Mouse (Mus musculus) kidney, postnatal 14 days (tissue): ENCODE results near the gene Btbd8.
A peak's percentile ranks its signal among the peaks of the same experiment; 100 is the strongest.

ENCODE experiments used
- DNase-seq: peaks from one replicate; pipeline ENCODE4 v3.0.0; 2022; ENCODE audit warnings: mixed read lengths

The Btbd8 gene

DNA sequence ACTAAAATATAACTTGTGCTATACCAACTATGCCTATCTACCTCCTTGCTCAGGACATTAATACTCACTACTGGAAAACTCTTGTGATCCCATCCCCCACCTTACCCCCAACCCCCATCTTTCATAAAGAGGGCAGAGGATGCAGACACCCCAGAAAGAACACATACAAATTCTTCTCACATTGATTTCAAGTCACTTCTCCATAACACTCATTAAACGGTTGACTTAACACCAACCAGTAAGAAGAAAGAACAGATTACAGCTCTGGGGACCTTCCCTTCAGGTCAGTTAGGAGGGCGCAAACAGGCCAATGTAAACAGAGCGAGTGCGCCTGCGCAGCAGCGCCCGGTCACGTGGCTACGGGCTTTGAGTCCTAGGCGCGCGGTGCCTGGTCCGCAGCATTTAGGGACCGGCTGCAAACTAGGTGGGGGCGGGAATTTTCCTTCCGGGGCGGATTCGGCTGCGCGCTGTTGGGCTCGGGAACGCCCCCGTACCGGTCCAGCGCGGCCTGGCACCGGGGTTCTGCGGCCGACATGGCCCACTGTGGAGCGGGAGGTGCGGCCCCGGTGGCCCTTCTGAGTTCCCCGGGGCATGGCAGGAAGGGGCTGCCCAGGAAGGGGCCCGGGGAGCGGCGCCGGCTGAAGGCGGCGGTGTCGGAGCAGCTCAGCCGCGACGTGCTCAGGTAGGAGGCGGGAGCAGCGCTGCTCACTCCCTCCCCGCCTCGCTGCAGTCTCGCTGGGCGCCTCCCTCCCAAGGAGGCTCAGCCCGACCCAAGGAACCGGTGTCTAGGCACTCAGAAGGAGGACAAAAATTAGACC is at the start of gene Btbd8:
TSS of gene Btbd8 (plus strand) at position 534 of the 818 bp plus-strand sequence.
- peak; percentile 96 for DNase-seq

DNA sequence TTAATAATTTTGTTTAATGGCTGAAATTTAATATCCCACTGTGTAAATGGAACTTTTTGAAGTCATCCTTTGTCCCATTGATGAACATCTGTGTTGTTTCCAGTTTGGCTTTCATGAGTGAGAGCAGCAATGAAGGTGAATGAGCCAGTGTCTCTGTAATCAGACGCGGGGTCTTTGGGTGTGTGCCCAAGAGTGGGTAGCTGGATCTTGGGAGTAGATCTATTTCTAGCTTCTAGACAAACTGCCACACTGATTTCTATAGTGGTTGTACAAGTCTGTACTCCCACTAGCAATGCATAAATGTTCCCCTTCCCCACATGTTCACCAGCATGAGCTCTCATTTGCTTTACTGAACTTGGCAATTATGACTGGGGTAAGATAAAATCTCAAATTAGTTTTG is 48.4 kb upstream of the Btbd8 start:
- no peak for DNase-seq

DNA sequence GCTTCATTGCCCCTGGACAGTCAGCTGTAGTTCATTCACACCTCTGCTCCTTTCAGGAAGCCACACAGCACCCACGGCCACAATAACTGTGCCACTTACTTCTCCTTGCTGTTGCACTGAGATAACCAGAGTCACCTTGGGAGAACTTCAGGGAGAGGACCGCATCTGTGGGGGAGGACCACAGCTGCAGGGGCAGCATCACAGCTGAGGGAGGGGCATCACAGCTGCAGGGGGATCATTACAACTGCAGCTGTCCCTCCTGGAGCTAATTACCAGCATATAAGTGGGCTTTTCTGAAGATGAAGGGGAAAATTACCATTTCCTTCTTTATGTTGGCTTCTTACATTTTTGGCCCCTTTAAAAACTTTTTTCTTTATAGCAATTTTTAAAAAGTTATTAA is 43.4 kb upstream of the Btbd8 start:
- no peak for DNase-seq

DNA sequence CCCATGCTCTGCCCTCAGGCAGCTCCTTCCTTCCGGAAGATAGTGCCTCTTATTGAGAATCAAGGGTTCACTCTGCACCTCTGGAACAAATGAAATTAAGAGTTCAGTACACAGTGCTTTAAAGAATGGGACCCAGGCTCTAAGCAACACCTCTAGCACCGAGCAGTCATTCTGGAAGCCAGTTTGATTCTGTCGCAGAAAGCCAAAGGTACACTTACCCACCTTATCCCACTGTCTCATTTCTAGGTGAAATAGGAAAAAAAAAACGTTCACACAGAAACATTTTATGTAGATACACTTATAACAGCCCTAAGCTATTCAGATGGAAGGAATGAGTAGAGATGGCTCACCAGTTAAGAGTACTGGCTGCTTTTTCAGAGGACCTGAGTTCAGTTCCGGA is 35.4 kb upstream of the Btbd8 start, which contains the start of gene Ephx4:
TSS of gene Ephx4 (plus strand) at position 301 of the 400 bp plus-strand sequence.
- no peak for DNase-seq

DNA sequence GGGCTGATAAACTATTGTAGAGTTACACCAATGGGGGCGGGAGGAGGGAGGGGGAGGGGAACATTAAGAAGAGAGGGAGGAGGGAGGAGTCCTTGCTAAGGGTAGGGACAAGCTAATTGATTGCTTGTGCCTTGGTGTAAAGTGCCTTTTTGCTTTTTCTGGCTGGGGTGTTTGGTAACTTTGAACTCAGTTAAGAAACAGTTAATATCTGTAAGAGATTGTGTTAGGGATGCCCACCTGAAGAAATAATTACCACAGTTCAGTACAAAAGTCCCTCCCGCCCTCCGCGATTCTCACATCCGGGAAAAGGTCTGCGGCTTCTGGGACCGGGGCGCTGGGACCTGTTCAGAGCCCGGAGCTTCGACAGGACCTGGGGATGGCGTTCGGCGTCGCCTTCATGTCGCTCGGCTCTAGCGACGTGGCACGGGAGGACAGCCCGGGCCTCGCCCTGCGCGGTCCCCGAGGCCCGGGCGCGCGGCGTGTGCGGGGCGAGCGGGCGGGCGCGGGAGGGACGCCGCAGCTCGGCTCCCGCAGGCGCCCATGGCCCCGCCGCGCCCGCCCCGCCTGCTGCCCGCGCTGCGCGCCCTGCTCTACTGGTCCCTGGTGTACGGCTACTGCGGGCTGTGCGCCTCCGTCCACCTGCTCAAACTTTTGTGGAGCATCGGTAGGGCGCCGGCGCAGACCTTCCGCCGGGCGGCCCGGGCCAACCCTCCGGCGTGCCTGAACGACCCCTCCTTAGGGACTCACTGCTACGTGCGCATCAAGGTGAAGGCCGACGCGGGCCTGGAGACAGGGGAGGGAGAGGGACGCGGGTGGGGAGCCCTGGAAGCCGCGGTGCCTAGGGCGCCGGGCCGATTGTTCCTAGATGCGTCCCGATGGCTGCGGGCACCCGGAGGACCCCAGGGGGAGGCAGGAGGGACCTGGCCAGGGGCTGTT is 34.5 kb upstream of the Btbd8 start:
- peak; percentile 15 for DNase-seq

DNA sequence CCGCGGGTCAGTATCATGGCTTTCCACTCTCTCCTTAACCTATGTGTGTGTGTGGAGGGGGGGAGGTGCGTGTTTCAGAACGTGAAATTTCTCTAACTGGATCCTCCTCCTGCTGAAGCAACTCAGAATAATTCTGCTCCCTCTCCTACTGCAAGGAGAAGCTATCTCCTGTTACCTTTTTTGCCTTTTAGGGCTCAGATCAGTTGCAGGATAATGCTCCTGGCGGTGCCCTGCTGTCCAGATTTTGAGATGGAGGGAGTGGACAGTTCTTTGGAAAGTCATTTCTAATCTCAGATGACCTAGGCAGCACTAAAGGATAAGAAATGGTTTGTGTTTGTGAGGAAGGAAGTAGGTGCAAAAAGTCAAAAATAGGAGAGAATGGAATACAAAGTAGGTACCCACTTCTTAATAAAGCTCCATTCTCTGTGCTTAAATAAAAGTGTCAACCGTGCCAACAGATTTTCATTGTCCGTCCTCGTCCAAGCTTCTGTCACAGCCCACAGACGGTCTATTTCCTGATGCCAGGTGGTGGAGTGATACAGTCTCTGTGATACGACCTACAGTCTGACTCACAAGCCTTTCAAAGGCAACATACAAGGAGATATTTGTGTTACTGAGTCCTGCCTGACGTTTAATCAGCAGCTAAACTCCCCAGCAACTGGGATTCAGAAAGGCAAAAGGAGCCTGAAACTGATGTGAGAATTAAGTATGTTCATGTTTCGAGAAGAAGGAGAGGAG is 33.7 kb upstream of the Btbd8 start:
- DNase-seq: no peak

DNA sequence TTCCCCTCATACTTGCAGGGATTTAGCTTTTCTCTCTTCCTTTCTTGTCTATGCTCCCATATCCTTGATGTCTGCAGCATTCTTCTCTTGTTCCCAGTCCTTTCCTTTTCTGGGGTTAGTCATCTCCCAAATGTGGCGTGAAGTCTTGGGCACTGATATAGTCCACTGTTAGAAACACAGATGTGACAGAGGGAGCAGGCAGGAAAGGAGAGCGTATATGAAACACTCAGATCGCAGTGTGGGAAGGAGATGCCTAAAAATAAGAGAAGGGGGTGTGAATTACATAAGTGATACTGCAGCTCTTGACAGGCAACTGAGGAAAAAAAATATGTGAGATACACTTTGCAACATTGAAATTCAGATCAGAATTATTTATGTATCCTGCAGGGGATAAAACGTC is 32.4 kb upstream of the Btbd8 start:
- no peak for DNase-seq

DNA sequence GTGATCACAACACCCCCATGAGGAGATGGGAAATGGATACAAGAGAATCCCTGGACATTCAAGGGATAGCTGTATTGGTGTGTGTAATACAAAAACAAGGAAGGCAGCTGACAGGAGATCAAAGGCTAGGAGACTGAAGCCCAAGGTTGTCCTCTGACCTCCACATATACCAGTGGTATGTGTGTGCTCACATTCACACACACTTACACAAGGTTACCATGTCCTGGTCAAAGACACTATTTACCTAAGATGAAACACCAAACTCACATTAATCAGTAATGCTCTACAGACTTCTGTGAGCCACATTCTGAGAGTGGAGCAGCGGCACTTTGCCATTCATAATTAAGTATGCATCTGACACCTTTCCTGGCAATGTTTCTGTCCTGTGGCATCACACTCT is 27.5 kb upstream of the Btbd8 start:
- DNase-seq: no peak

DNA sequence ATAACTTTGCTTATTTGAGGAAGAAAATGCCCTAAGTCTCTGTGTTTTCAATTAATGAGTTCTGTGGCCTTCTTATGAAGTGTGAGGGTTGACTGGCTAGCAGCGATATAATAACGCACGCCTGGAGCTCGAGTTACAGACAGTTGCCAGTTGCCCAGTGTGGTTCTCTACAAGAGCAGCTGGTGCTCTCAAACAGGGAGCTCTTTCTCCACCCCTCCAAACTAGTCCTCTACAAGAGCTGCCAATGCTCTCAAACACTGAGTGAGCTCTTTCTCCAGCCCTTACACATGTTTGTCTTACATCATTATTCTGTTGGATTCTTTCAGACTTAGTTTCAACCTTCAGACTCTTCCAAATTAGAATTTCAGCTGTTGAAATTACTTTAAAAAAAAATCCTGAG is 26.5 kb upstream of the Btbd8 start:
- DNase-seq: no peak

DNA sequence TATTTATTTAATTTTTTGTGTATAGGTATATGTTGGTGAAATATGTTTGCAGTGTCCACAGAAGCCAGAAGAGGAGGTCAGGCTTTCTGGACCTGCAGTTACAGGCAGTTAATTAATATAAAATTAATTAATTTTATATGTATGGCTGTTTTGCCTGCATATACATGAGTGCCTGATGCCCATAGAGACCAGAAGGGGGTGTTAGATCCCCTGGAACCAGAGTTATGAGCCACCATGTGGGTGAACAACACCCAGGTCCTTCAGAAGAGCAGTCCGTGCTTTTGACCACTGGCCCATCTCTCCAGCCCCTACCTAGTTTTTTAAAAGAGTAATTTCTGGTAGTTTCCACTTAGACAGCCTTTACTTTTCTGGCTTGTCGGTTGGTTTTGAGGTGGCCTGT is 25.5 kb upstream of the Btbd8 start:
- DNase-seq: no peak

DNA sequence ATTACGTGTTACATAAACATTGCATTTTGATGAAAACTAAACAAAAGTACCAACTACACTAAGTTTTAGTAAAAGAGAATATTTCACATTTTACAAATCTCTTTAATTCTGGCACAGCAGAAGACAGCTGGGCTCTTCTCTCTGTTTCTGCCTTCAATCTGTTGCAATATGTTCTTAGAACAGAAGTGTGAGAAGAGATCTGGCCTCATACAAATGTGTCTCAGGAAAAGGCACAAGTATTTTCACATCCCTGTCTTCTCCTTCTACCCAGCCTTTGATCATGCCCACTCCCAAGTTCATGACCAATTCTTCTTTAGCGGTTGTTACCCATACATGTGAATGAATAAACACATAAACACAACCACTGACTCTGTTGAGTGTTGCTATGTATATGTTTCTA is 22.7 kb upstream of the Btbd8 start:
- DNase-seq: no peak

DNA sequence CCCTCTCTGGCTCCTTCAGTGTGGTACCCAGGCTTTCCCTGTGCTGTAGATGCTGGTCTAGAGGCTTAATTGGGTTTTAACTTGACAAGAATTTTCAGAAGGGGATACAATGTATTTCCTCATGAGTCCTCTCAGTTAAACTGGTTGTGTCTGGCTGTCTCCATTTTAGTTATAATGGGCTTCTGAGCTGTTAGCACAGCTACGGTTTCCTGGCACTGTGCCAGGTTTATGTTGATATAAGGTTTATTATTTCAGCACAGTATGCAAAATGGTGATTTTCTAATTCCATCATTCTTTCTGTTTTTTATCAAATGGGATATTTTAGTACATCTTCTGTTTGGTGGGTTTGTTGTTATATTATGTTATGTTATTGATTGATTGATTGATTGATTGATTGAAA is 16.1 kb upstream of the Btbd8 start:
- DNase-seq: no peak

DNA sequence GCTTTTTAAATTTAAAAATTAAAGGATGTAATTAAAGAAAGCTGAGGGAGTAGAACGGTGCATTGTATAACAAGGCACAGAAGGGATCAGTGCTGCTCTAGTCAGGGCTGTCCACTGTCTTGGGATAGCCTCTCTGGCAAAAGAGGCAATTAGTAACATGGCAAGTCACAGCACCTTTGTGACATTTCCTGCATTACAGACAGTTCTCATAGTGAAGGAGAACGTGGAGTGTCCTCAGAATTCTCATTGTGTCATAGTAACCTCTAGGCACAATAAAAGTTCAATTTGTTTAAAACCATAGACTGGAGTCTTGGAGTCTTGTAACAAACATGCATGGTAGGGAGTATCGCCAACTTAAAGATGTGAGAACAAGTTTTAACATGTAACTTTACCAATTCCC is 6.5 kb upstream of the Btbd8 start, which contains the start of gene Lpcat2b:
TSS of gene Lpcat2b (plus strand) at position 301 of the 400 bp plus-strand sequence.
- DNase-seq: no peak

DNA sequence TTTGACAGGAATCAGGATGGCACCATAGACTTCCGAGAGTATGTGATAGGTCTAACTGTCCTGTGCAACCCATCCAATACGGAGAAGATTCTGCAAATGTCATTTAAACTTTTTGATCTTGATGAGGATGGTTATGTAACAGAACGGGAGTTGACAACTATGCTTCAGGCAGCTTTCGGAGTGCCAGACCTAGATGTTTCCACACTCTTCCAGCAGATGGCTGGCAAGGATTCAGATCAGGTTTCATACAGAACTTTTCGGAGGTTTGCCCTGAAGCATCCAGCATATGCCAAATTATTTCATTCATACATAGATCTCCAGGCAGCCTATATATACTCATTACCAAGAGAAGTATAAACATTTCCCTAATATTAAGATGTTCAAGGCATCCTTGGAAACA is 3.8 kb upstream of the Btbd8 start:
- DNase-seq: no peak

DNA sequence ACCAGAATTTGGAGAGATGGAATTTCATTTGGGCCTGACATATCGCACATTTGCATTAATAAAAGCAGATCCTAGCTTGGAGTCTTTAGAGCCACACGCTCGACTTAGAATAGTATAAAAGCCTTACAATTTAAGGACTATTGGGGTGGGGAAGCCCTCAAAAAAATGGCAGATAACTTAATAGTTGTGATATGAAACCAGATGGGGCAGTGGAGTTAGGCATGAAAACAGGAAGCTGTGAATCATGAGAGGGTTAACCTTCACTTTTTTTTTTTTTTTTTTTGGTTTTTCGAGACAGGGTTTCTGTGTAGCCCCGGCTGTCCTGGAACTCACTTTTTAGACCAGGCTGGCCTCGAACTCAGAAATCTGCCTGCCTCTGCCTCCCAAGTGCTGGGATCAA is 1.6 kb upstream of the Btbd8 start:
- DNase-seq: no peak

DNA sequence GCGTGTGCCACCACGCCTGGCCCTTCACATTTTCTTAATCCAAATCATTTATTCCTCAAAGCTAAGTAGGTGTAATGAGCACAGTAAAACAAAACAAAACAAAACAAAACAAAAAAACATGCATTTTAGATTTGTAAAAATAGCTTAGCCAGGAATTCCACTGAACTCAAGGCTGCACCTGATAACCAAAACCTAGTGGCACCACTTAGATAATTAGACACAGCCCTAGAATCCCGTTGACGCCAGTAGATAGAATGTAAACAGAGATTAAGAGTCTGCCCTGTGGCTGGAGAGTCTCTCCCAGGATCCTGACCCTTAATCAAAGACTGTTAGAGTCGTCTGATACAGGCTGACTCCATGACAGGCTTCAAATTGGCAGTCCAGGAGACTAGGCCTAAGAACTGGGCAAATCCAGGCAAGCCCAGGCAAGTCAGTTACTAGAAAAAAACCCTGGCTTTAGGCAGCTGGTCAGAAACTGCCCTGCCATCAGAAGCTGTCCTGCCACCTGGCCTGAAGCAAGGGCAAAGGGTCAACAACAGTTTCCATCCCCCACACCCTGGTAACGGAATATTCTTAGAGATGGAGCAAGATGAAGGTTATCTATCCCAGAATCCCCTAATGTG is 1.1 kb upstream of the Btbd8 start:
- DNase-seq: no peak

DNA sequence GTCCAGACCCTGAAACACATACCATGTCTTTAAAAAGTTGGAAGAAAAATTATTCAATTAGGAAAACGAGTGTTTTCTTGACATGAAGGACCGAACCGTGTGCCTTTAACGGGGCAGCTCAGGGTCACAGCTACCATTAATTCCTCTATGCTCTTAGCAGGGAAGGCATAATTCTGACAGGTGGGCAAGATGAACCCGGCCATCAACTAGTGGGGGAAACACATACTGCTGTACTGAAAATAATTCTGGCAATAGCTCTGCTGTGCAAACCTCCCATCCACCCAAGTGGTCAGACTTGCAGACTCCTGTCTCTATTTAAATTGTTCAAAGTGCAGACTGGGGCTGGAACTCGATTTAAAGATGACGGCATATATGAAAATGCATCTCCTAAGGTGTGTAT is 556 bp downstream of the Btbd8 start:
- no peak for DNase-seq

DNA sequence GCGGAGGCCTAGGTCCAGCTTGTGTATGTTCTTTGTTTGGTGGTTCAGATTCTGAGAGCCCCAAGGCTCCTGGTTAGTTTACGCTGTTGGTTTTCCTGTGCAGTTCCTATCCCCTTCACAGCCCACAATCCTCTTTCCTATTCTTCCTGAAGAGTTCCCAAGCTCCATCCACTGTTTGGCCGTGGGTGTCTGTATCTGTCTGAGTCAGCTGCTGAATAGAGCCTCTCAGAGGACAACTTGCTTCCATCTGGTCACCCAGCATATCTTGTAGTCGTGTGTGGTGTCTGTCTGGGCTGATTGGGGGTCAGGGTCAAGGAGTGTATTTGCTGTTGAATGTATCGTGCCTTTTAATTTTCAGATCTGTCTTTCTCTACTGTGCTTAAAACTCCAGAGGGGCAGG is 4.1 kb downstream of the Btbd8 start:
- no peak for DNase-seq

DNA sequence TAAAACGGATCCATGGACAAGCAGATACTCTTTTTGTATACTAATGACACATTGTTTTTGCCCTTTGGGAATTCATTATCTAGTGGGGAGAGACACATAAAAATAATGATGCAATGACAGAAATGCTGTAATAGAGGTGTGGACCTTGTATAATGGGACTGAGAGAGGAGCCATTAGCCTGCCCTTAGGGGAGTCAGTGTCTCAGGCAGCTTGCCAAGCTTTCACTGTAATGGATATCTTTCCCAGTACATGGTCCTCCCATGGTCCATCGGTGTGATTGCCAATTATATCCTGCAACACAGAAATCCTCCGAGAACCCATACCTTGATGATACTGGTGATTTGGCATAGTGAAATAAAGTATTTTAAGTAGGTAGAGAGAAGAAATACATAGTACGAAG is 6.5 kb downstream of the Btbd8 start:
- DNase-seq: no peak

DNA sequence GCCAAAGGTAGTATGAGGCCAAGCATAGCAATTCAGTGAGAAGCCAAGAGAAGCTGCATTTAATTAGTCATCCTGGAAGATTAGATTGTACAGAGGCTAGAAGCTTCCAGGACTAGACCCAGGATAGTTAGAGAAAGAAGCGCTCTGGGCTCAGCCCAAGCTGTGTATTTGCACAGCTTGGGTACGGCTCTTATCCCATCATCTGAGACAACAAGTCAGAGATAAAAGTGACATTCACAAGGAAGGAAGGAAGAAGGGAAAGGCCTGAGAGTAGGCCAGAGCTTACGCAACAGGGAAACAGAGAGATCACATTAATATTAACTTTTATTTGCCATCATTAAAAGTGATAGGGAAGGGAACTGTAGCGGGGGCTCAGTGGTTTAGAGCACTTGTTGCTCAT is 10.2 kb downstream of the Btbd8 start:
- no peak for DNase-seq

DNA sequence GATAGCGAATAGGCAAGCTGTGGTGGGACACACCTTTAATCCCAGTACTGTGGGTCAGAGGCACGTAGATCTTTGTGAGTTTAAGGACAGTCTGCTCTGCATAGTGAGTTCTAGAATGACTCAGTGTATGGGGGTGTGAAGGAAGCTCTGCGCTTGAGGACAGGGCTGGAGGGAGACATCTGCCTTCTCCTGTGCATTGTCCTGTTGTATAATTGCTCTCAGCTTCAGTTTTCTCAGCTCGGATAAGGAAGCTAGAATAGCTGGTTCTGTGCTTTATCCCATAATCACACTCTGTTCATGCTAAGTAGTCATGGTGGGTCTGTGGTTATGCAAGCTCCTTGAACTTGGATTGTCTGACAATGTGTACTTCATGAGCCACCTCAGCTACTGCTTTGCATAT is 11.0 kb downstream of the Btbd8 start:
- no peak for DNase-seq

DNA sequence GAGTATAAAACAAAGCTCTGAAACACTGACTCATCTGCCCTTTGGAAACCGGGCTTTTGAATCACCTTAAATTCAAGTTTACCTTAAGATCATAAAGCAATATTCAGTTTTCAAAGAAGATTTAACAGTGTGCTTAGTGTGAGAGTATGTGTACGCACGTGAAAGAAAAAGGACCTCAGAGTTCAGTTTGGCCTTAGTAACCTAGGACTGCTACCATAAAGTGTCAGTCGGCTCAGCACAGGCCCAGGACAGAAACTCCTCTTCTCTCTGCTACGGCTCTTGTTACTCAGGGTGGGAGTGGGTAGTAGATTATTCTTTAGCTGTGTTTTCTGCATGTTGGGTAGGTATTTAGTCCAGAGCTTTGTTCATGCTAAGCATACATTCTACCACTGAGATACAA is 11.8 kb downstream of the Btbd8 start:
- DNase-seq: no peak

DNA sequence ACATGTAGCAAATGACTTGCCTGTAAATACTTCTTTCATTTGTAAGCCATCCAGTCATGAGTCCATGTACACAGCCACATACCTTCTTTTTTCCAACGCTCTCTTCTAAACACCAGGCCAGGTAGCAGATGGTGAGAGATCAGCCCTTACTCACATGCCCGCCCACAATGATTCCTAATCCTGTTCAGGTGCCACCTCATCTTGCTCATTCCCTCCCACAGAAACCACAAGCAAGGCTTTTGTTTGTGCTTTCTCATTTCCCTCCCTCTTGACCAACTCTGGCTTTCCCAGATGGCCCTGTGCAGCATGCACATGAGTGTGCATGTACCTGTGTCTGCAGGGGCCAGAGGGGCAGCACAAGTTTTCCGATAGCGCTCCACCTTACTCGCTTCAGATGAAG is 12.5 kb downstream of the Btbd8 start:
- no peak for DNase-seq
